9 mouse cellular contexts compared by ENCODE assay signal in the genomic region with DNA sequence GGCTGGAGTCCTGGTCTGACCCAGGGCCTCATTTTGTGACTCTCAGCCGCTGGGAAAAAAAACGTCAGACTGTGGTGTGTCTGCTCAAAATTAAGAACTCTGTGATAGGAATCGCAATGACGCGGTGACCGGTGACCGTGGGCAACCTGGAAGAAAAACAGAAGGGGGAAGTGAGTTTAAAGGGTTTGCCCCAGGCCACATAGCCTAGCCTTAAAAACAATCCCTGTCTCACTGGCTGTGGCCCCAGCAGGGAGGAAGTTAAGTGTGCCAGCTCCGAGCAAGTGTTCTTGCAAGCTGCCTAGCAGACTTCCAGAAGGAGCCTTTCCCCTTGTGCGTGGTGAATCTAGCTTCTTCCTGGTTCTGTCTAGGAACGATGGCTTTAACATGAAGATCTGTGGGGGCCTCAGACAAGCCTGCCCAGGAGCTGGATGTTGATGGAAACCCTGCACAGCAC. TPM values are rescaled to one million over a fixed set of nuclear protein-coding genes. Genes with fewer than 3 reads are reported as not detected.
A peak's percentile ranks its signal among the peaks of the same experiment; 100 is the strongest.
DNase-seq lines count a peak whose midpoint lies in the region; ATAC-seq lines count a peak whose summit lies in the region.
"Had no signal": no experiment of that assay in that cellular context is flagged by ENCODE, and none has a peak within 500 bp of the region (broad histone marks: within the 10 kb centered on the region; RNA-seq: fewer than 3 reads in every experiment).

No protein-coding gene starts in this region.

- H3K9me3 ChIP-seq in embryonic facial prominence, embryonic 11.5 days (replicated peaks; ENCODE audit: control insufficient read depth, low read length) = no peaks in the 10 kb centered on the region
- H3K9me3 ChIP-seq: midbrain, embryonic 12.5 days had no signal

- H3K4me1 ChIP-seq in embryonic facial prominence, embryonic 11.5 days (ENCODE audit: control insufficient read depth, insufficient read depth, low read length) = peaks cover 4% of the 10 kb centered on the region
- H3K4me1 ChIP-seq: midbrain, embryonic 12.5 days had no signal

- no peak overlapping the region for H3K4me3 ChIP-seq in embryonic facial prominence, embryonic 11.5 days (ENCODE audit: low read depth, low read length)
- H3K4me3 ChIP-seq: midbrain, embryonic 12.5 days had no signal

- H3K27me3 ChIP-seq in embryonic facial prominence, embryonic 11.5 days (ENCODE audit: control insufficient read depth, insufficient read depth, low read length) = no peaks in the 10 kb centered on the region

- ATAC-seq in embryonic facial prominence, embryonic 11.5 days (replicated peaks; ENCODE audit: insufficient number of reproducible peaks, low FRiP score, low TSS enrichment, low read depth) = no peak

- H3K4me2 ChIP-seq in embryonic facial prominence, embryonic 11.5 days (ENCODE audit: low read depth, low read length) = peak overlapping the region; percentile 16; the same call in 1 of the 2 replicates
- H3K4me2 ChIP-seq: midbrain, embryonic 12.5 days had no signal

- 14% methylated on average over 10 of the region's 10 CpGs for WGBS in embryonic facial prominence, embryonic 11.5 days

- peak overlapping the region; percentile 18 for H3K9ac ChIP-seq in embryonic facial prominence, embryonic 11.5 days (replicated peaks; ENCODE audit: low read length)
- H3K9ac ChIP-seq: midbrain, embryonic 12.5 days had no signal

- H3K36me3 ChIP-seq in embryonic facial prominence, embryonic 11.5 days (replicated peaks; ENCODE audit: control insufficient read depth, insufficient read depth, low read depth, low read length) = no peaks in the 10 kb centered on the region
- H3K36me3 ChIP-seq: midbrain, embryonic 12.5 days had no signal

- peak overlapping the region; percentile 35; the same call in 1 of the 2 replicates for H3K27ac ChIP-seq in embryonic facial prominence, embryonic 11.5 days (replicated peaks; ENCODE audit: low read depth, low read length)
- H3K27ac ChIP-seq: midbrain, embryonic 12.5 days had no signal

- DNase-seq in layer of hippocampus, adult 11-12 months (ENCODE audit: low spot score) = peak; percentile 27
- no peak for DNase-seq in layer of hippocampus, postnatal 25 days (ENCODE audit: extremely low spot score in 1 of 2, low spot score in 1 of 2)
- DNase-seq in T-cell, adult 2 months (ENCODE audit: low spot score) = peak; percentile 10
- peak; percentile 55 for DNase-seq in embryonic facial prominence, embryonic 11.5 days (ENCODE audit: low spot score)
- peak; percentile 23 to 40 for DNase-seq in kidney, postnatal 4 days
- peak; percentile 20 to 67 for DNase-seq in monocyte, adult 2 months (ENCODE audit: low read depth in 1 of 2, low spot score in 2 of 2)
- DNase-seq in MN1 (ENCODE audit: low spot score) = no peak
- no peak for DNase-seq in urinary bladder, postnatal 4 days (ENCODE audit: low spot score in 2 of 2)

RNA-seq across cellular contexts. Expression of a gene that starts 49.0 kb away (rescaled TPM):
- 10 to 100 TPM; 16.7 to 17.2 TPM for total RNA-seq in layer of hippocampus, postnatal 25 days (2021)
- polyA plus RNA-seq in embryonic facial prominence, embryonic 11.5 days (2014; fragmentation: Nextera tagmentation; extraction: Ambion mirVana) = 11.4 and 12.7 TPM in 2 replicates

Comparison
In these comparisons a context has a peak if more than half of its experiments do, and no peak if none do; other contexts are left out.
1. DNase-seq: peak in layer of hippocampus, adult 11-12 months (single experiment), T-cell, adult 2 months (single experiment), embryonic facial prominence, embryonic 11.5 days (single experiment), kidney, postnatal 4 days (2 of 2) and monocyte, adult 2 months (2 of 2); none in layer of hippocampus, postnatal 25 days (0 of 2), MN1 (single experiment) and urinary bladder, postnatal 4 days (0 of 2).